7 mouse cellular contexts compared by ENCODE assay signal in the genomic region with DNA sequence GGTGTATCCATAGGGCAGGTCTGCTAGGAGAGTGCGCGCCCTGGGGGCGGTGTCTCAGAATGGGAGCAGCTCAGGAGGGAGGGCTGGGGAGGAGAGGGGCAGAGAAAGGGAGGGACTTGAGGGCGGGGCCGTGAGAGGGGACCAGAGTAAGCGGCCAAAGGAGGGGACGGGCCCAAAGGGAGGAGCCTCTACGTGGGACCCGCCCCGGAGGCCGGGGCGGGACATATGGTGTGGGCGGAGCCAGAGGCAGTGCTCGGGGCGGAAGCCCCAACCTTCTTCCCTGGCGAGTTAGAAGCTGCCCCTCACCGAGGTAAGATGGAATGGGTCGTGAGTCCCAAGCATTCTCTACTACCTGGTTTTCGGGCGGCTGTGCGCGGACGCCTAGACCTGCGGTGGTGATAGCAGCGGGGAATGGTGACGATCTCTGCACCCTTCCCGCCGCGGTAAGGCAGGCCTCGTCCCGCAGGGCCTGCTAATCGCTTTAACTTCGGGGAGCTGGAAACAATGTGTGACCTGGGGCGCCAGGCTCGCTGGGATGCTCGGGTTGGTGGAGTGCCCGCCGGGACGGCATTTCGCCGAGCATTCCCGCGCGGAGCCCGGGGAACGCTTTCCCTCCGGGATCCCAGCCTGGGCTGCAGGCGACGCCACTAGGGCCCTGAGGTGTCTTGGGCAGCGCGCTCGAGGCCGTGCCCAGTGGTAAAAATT. TPM values are rescaled to one million over a fixed set of nuclear protein-coding genes. Genes with fewer than 3 reads are reported as not detected.
DNase-seq lines count a peak whose midpoint lies in the region; ATAC-seq lines count a peak whose summit lies in the region.

A gene (plus strand): TSS at position 219 of the 705 bp plus-strand sequence.

- peak within 1 kb of the TSS; percentile 90 for H3K27ac ChIP-seq in intestine, embryonic 15.5 days
- H3K27ac ChIP-seq in midbrain, embryonic 10.5 days (replicated peaks), result peak within 1 kb of the TSS; percentile 93

- intact Hi-C loops in gastrocnemius, postnatal 36 days (cut with DNase I), result no loop called here
- intact Hi-C loops in left cerebral cortex, postnatal 25 days (cut with DNase I), result no loop called here

- peak; percentile 98 for DNase-seq in adrenal gland, adult 2 months
- DNase-seq in embryo, embryonic 11.5 days (ENCODE audit: low read depth, low spot score), result peak; percentile 85
- DNase-seq in gastrocnemius, postnatal 36 days, result peak; percentile 89 to 90
- peak; percentile 84 to 93 for DNase-seq in left cerebral cortex, postnatal 25 days (ENCODE audit: low spot score in 2 of 2)
- DNase-seq in midbrain, embryonic 10.5 days (ENCODE audit: low spot score), result peak; percentile 93
- DNase-seq in right cerebral cortex, postnatal 4 days, result peak; percentile 74

- peak within 1 kb of the TSS; percentile 88 for H3K9ac ChIP-seq in intestine, embryonic 15.5 days

- peaks cover 4% of the 10 kb centered on the region for H3K4me1 ChIP-seq in intestine, embryonic 15.5 days (replicated peaks)
- peaks cover 18% of the 10 kb centered on the region for H3K4me1 ChIP-seq in midbrain, embryonic 10.5 days

- peak within 1 kb of the TSS; percentile 81 for H3K4me3 ChIP-seq in intestine, embryonic 15.5 days (replicated peaks)
- H3K4me3 ChIP-seq in midbrain, embryonic 10.5 days, result peak within 1 kb of the TSS; percentile 81

- peak; percentile 97 for ATAC-seq in intestine, embryonic 15.5 days

- H3K4me2 ChIP-seq in intestine, embryonic 15.5 days (replicated peaks), result peak within 1 kb of the TSS; percentile 66

- WGBS in intestine, embryonic 15.5 days, result under 1% methylated on average over 51 of the region's 53 CpGs
- WGBS in midbrain, embryonic 10.5 days, result under 1% methylated on average over 53 of the region's 53 CpGs

- no peaks in the 10 kb centered on the region for H3K9me3 ChIP-seq in intestine, embryonic 15.5 days
- no peaks in the 10 kb centered on the region for H3K9me3 ChIP-seq in midbrain, embryonic 10.5 days (replicated peaks)

- no peaks in the 10 kb centered on the region for H3K27me3 ChIP-seq in intestine, embryonic 15.5 days (replicated peaks)
- no peaks in the 10 kb centered on the region for H3K27me3 ChIP-seq in midbrain, embryonic 10.5 days (ENCODE audit: low read depth, poor library complexity, severe bottlenecking)

- H3K36me3 ChIP-seq in intestine, embryonic 15.5 days, result peaks cover 11% of the 10 kb centered on the region
- H3K36me3 ChIP-seq in midbrain, embryonic 10.5 days, result peaks cover 20% of the 10 kb centered on the region

RNA-seq across cellular contexts. Expression of the gene that starts here (rescaled TPM):
- total RNA-seq in adrenal gland, adult 2 months (2021), result 100 to 1,000 TPM; 355 to 390 TPM
- 19.1 and 26.6 TPM in 2 replicates for polyA plus RNA-seq in adrenal gland, adult 2 months (2012; rRNA removed)
- total RNA-seq in gastrocnemius, postnatal 36 days (2021), result 10 to 100 TPM; 60.0 to 64.5 TPM
- 344 and 409 TPM in 2 replicates for polyA plus RNA-seq in intestine, embryonic 15.5 days (2015; fragmentation: Nextera tagmentation; extraction: Ambion mirVana)
- total RNA-seq in left cerebral cortex, postnatal 25 days (2021), result 10 to 100 TPM; 87.9 to 88.9 TPM
- polyA plus RNA-seq in midbrain, embryonic 10.5 days (2016; fragmentation: Nextera tagmentation; extraction: Ambion mirVana), result 350 and 355 TPM in 2 replicates

Comparison
In these comparisons a context has a peak if more than half of its experiments do, and no peak if none do; other contexts are left out.
1. Peak in every context shown above with its lines: DNase-seq, ATAC-seq, H3K4me3 ChIP-seq and H3K27ac ChIP-seq.
2. RNA of the gene that starts here (polyA plus RNA-seq): 344 to 409 TPM in intestine, embryonic 15.5 days and 350 to 355 TPM in midbrain, embryonic 10.5 days; 19.1 to 26.6 TPM in adrenal gland, adult 2 months; every median in the first group is over 10 times any median in the second.